Mouse (Mus musculus): ENCODE measurements at regions not wholly inside any gene's neighbourhood (a gene's known extent, or its start where the extent isn't known, plus 50 kb on each side); places are given as distances from the start of the nearest gene placed in this dataset.

GRCm38 (mm10) chr3:156070257-156070656, 491.3 kb upstream of the Negr1 start:
- TF ChIP-seq CTCF (IDR thresholded peaks at IDR 0.05; ENCODE audit: borderline replicate concordance, extremely low read depth, insufficient read depth, insufficient read length), result no peak
- no peak for TF ChIP-seq POLR2A (IDR thresholded peaks at IDR 0.05; ENCODE audit: borderline replicate concordance, extremely low read depth, insufficient read depth, insufficient read length, poor library complexity, severe bottlenecking)
